Mouse (Mus musculus): ENCODE measurements around the gene Cryzl2. TPM values are rescaled to one million over a fixed set of nuclear protein-coding genes. Genes with fewer than 3 reads are reported as not detected.
A peak's percentile ranks its signal among the peaks of the same experiment; 100 is the strongest.

Cryzl2 gene
- total RNA-seq (2021), result 1 to 10 TPM; 7.3 to 8.4 TPM

- peak; percentile 84 to 88 for DNase-seq
- intact Hi-C loops (cut with DNase I), result loop anchor here (2.0 to 5.0 kb wide), 3 partner anchors 79 to 541 kb away; no protein-coding TSS in a partner anchor
Measured at GRCm38 (mm10) chr1:157458421-157459208, at the start of gene Cryzl2. TSS of gene Cryzl2 (plus strand) at chr1:157458577.

DNA sequence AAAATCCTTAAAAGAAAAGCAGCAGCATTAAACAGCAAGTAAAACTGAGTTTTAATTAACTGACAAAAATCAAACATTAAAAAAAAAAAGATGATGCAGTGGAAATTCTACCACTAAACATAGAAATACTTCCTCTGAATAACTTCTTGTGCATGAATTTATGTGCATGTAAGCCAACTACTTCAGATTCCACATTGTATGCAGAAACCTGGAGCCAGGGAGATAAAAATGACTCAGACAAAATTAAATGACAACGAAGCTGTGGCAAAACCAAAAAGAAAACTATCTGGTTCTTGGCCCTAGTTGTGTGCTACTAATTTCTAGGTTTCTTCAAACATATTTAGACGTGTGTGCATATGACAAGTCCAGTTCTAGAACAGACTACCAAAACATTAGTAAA is 48.7 kb upstream of the Cryzl2 start:
- intact Hi-C loops (cut with DNase I), result loop anchor here (5.0 kb wide), 1 partner anchor 107 kb away; no protein-coding TSS in a partner anchor
- no peak for DNase-seq

GRCm38 (mm10) chr1:157410937-157411336 is 47.4 kb upstream of the Cryzl2 start:
- intact Hi-C loops (cut with DNase I), result loop anchor here (5.0 kb wide), 1 partner anchor 109 kb away; no protein-coding TSS in a partner anchor
- no peak for DNase-seq

GRCm38 (mm10) chr1:157411341-157411710 is 47.1 kb upstream of the Cryzl2 start:
- intact Hi-C loops (cut with DNase I), result loop anchor here (5.0 kb wide), 1 partner anchor 109 kb away; no protein-coding TSS in a partner anchor
- no peak for DNase-seq

DNA sequence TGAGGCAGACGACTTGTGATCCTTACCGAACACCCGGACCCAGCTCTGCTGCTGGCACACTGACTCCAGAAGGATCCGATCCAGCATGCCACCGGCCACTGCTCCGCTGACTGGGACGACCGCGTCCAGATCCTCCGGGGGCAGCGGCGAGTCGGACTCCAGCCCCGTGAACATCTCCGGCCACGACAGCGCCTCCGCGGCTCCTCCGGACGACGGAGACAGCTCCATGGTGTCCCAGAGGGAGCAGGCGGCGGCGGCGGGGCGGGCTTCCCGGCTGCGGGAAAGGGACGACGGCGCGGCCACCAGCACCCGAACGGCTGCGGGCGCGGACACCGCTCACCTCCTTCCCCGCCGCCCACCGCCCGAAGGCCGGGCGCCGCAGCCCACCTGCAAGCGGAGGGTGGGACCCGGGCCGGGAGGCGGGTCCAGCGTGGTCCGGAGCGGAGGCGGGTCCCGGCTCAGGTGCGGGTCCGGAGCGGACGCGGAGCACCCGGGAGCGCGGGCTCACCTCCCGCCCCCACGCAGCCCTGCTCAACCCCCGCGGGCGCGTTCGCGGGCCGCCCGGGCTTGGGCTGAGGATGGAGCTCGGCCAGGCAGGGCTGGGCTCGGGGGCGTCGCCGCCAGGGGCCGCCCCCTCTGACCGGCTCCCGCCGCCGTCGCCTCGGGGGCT is 46.5 kb upstream of the Cryzl2 start:
- intact Hi-C loops (cut with DNase I), result loop anchor here (2.0 to 5.0 kb wide), 2 partner anchors 31 to 110 kb away; no protein-coding TSS in a partner anchor
- peak in 1 of 2 experiments; percentile 68 for DNase-seq

GRCm38 (mm10) chr1:157412454-157413369 is 45.7 kb upstream of the Cryzl2 start, which contains the start of gene Rasal2:
TSS of gene Rasal2 (minus strand) at chr1:157412595.
- peak; percentile 96 to 97 for DNase-seq
- intact Hi-C loops (cut with DNase I), result loop anchor here (2.0 to 5.0 kb wide), 2 partner anchors 30 to 110 kb away; no protein-coding TSS in a partner anchor

DNA sequence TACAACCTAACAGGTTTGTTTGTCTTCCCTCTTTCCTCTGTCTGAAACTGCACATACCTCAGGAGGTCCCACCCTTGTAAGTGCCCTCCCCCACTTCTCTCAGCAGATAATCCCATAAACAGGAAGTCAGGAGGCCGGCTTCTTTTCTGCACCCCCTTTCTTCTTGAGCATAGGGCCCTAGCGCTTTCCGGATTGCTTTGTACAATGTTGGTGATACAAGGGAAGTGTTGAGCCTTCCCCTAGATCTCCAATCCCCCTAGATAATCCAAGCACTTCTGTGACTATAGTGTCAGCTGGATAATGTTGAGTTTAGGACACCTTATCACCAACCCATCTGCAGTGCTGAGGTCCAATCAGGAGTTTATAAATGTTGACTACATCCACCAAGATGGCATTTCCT is 42.6 kb upstream of the Cryzl2 start:
- intact Hi-C loops (cut with DNase I), result no loop called here
- no peak for DNase-seq

- intact Hi-C loops (cut with DNase I), result no loop called here
- DNase-seq, result no peak
Measured at GRCm38 (mm10) chr1:157416628-157417027, 41.7 kb upstream of the Cryzl2 start.

- DNase-seq, result no peak
- intact Hi-C loops (cut with DNase I), result no loop called here
Measured at GRCm38 (mm10) chr1:157417414-157417813, 41.0 kb upstream of the Cryzl2 start.

DNA sequence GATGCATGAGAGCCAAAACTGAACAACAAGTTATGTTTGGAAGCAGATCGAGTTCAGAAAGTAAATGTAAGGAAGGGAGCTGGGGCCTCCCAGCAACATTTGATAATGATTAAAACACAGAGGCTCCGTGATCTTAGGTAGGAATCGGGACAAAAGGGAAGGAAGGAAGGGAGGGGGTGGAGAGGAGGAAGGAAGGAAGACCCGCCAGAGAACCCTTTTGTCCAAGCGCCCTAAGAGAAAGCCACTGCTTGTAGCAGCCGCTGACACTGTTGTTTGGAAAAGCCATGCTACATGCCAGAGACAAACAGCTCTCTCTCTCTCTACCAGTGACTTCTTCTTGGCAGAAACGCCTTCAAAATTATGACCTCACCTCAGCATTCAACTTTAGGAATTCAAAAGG is 40.5 kb upstream of the Cryzl2 start:
- intact Hi-C loops (cut with DNase I), result no loop called here
- peak in 1 of 2 experiments; percentile 22 for DNase-seq

DNA sequence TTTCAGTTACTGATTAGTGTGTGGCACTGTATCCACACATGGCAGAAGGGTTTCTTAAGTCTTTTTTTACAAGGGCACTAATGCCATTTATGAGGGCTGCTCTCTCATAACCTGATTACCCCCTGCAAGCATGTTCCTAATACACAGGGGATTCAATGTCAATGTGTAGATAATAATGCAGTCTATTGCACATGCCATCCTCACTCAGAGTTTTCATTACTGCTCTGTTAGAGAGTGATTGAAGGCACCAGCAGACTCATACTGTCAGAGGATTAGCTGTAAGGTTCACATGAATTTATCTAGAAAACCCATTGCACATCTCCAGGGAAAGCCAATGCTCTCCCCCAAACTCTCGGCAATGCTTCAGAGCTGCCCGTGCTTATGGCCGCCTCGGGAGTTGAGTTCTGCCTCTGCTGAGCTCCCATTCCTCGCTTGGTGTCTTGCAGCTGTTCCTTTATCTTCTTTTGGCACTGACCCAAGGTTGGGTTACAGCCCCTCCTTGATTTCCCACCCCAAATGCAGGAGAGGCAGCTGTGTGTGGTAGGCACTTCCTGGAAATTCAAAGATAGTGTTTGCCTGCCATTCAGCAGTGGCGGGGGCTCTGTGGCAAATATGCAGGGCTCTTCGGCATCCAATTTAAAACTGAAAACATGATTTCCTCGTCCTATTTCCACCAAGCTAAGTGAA is 32.5 kb upstream of the Cryzl2 start:
- intact Hi-C loops (cut with DNase I), result no loop called here
- DNase-seq, result no peak

GRCm38 (mm10) chr1:157426933-157427332 is 31.4 kb upstream of the Cryzl2 start:
- no peak for DNase-seq
- intact Hi-C loops (cut with DNase I), result no loop called here

GRCm38 (mm10) chr1:157427604-157428003 is 30.8 kb upstream of the Cryzl2 start:
- DNase-seq, result no peak
- intact Hi-C loops (cut with DNase I), result no loop called here

- intact Hi-C loops (cut with DNase I), result no loop called here
- DNase-seq, result no peak
Measured at GRCm38 (mm10) chr1:157428366-157428765, 30.0 kb upstream of the Cryzl2 start.

DNA sequence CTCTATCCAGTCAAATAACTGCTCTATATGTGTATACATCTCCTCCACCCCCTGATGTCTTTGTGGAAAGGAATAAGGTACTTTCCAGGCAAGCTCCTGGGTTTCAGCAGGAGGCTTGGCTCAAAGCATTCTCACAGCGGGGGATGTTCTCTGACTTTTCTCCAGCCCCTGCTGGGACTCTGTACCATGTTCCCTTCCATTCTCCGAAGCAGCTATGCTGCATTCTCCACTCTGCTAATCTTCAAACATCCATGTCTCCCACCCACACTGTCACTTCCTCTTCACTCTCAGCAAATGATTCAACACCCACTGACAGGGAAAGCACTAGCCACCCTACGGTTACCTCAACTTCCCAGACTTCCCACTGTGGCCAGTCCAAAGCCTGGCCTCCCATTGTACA is 25.1 kb upstream of the Cryzl2 start:
- DNase-seq, result no peak
- intact Hi-C loops (cut with DNase I), result no loop called here

DNA sequence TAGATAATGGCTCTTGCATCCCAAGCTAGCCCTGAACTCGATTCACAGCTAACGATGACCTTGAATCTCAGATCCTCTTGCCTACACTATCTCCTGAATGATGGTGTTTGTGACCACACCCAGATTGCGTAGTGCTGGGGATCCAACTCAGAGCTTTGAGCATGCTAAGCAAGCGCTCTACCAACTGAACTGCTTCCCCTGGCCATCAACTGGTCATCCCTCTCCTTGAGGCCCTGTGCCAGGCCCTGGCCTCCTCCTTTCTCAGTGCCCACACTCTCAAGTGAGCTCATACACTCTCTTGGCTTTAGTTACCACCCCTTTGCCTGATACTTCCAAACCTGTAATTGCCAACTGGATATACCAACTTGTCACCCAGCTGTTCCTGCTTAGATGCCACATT is 24.0 kb upstream of the Cryzl2 start:
- no peak for DNase-seq
- intact Hi-C loops (cut with DNase I), result no loop called here

- DNase-seq, result no peak
- intact Hi-C loops (cut with DNase I), result no loop called here
Measured at GRCm38 (mm10) chr1:157435926-157436325, 22.5 kb upstream of the Cryzl2 start.

DNA sequence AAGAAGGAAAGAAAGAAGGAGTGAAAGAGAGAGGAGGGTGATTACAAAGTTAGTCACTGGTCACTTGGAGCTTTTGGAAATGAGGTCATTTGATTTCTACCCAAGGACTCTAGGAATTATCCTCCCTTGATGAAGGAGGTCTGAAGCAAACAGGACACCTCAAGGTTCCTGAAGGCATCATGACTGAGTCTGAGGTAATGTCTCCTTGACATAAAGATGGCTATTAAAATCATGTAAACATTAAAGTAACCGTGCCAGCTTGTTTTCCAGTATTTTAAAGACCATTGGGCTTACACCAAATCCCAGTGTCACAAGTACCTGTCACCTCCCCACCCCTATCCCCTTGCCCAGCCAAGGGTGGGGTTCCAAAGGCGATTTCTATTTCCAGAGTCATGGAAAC is 20.1 kb upstream of the Cryzl2 start:
- intact Hi-C loops (cut with DNase I), result no loop called here
- DNase-seq, result no peak

DNA sequence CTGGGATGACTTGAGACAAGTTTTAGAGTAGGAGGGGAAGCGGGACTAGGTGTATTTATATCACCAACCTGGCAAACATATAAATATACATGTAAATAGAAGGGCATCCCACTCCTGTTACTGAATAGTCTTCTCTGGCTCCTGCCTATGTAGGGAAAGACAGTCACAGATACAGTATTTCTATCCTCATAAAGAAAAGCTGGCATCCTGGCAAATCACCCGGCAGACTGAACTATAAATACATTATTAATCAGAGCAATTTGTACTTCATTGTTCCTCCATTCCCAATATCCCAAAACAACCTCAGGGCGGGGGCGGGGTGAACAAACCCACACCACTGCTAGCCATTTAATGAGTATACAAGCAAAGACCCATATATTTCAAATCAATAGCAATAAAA is 19.3 kb upstream of the Cryzl2 start:
- intact Hi-C loops (cut with DNase I), result no loop called here
- no peak for DNase-seq

Data from heart, postnatal 36 days (tissue).